Mouse (Mus musculus) liver, adult 2 months (tissue): ENCODE data around the gene Txn2. TPM values are rescaled to one million over a fixed set of nuclear protein-coding genes. Genes with fewer than 3 reads are reported as not detected.

ENCODE experiments used
- DNase-seq: peaks from one replicate; pipeline ENCODE4 v3.0.0-alpha.2; 2011; ENCODE audit warnings: low read depth, low spot score; ENCODE audit errors: extremely low read depth
- H3K27ac ChIP-seq: fragments of 200-500 bp; replicated peaks from 2 replicates; pipeline ENCODE4 v1.5.1; 2012; ENCODE audit warnings: low read depth, mild to moderate bottlenecking, control low read depth, inconsistent platforms, low read length; ENCODE audit not compliant: insufficient read depth
- H3K27me3 ChIP-seq: fragments of 200-500 bp; 2 replicates; pipeline ENCODE4 v1.6.1; 2012; ENCODE audit warnings: mild to moderate bottlenecking, moderate library complexity, low read length, inconsistent platforms; ENCODE audit not compliant: control insufficient read depth, insufficient read depth
- H3K36me3 ChIP-seq: fragments of 200-500 bp; 2 replicates; pipeline ENCODE4 v1.6.1; 2012; ENCODE audit warnings: low read length, inconsistent platforms; ENCODE audit not compliant: control insufficient read depth, insufficient read depth
- H3K4me1 ChIP-seq: fragments of 200-500 bp; 2 replicates; pipeline ENCODE4 v1.6.1; 2011; ENCODE audit warnings: low read length; ENCODE audit not compliant: control insufficient read depth, insufficient read depth
- H3K4me3 ChIP-seq: fragments of 200-500 bp; 2 replicates; pipeline ENCODE4 v1.5.1; 2011; ENCODE audit warnings: low read depth, mild to moderate bottlenecking, control low read depth, low read length, moderate library complexity; ENCODE audit not compliant: insufficient read depth
- H3K79me2 ChIP-seq: fragments of 200-500 bp; 2 replicates; pipeline ENCODE4 v1.6.1; 2012; ENCODE audit warnings: inconsistent platforms, mild to moderate bottlenecking, low read length, moderate library complexity; ENCODE audit not compliant: control insufficient read depth, insufficient read depth
- H3K9ac ChIP-seq: fragments of 200-500 bp; 2 replicates; pipeline ENCODE4 v1.6.1; 2012; ENCODE audit warnings: low read depth, mild to moderate bottlenecking, control low read depth, inconsistent platforms, low read length
- CTCF ChIP-seq: fragments of 200-500 bp; IDR thresholded peaks from 2 replicates; pipeline ENCODE4 v1.5.1; 2011; ENCODE audit warnings: low read depth, low read length, control low read depth
- POLR2A ChIP-seq: fragments of 200-500 bp; IDR thresholded peaks from 2 replicates; pipeline ENCODE4 v1.6.1; 2011; ENCODE audit warnings: low read length, control low read depth; ENCODE audit not compliant: insufficient read depth; ENCODE audit errors: extremely low read depth
- WGBS: fragments of 180-500 bp; shearing (Covaris S2); methylation state at CpG from one replicate; pipeline ENCODE4 v1.1.7; 2018; 5-methylcytosine and 5-hydroxymethylcytosine counted together
- polyA plus RNA-seq: library from polyadenylated mRNA; depleted of rRNA; stranded (reverse); fragments of >200 nt; gene quantifications from 2 replicates; pipeline ENCODE4 v1.2.3, GENCODE M21; 2012
- total RNA-seq: library from RNA; depleted of rRNA; stranded (reverse); fragments of >200 nt; gene quantifications from 2 replicates; pipeline ENCODE4 v1.2.3, GENCODE M21; 2014

Gene Txn2
- total and polyA plus RNA-seq, 2 experiments, result 85.3 to 448 TPM

DNA sequence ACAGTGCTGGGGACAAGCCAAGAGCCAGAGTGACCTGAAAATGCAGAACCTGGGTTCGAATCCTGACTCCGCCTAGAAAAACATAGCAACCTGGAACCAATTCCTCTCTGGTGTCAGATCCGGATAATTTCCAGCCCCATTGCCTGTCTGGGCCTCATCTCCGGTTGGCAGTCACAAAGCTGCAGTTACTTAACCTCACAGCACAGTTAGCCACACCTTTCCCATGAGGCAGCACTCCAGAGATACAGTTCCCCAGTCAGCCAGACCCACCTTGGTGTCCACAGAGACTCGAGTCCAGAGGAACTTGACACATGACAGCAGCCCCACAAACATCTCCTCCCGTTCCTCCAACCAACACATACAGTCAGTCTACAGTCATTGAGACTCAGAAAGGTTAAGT, 43.6 kb downstream of the Txn2 start:
- Histone ChIP-seq H3K27me3 (no peaks in the 10 kb centered on the region), H3K9ac (no peak overlapping the region), H3K36me3 (no peaks in the 10 kb centered on the region), H3K79me2 (no peaks in the 10 kb centered on the region), H3K27ac (no peak overlapping the region), H3K4me1 (peaks cover 4% of the 10 kb centered on the region), H3K4me3 (no peak overlapping the region)
- no peak for DNase-seq
- WGBS, result 61% methylated on average over 6 of the region's 6 CpGs
- TF ChIP-seq CTCF, result no peak
- TF ChIP-seq POLR2A, result no peak

DNA sequence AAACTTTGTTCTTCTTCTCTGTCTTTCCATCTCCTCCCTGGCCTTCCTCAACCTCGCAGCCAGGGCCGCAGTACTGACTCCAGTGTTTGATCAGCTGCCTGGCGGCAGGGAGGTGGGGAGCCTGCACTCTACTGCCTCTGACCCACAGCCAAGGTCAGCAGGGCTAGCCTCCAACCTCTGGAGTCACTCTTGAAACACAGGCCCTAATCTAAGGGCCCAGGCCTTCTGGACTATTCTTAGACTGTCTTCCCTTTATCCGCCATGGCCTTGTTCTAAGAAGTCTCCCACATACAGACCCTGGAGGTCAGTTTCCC, 45.2 kb downstream of the Txn2 start:
- Histone ChIP-seq H3K9ac (no peak overlapping the region), H3K36me3 (no peaks in the 10 kb centered on the region), H3K27me3 (no peaks in the 10 kb centered on the region), H3K4me1 (peaks cover 4% of the 10 kb centered on the region), H3K27ac (peak overlapping the region; percentile 42; the same call in 1 of the 2 replicates), H3K4me3 (no peak overlapping the region), H3K79me2 (no peaks in the 10 kb centered on the region)
- 35% methylated on average over 4 of the region's 4 CpGs for WGBS
- DNase-seq, result peak; percentile 13
- TF ChIP-seq POLR2A, result no peak
- no peak for TF ChIP-seq CTCF

DNA sequence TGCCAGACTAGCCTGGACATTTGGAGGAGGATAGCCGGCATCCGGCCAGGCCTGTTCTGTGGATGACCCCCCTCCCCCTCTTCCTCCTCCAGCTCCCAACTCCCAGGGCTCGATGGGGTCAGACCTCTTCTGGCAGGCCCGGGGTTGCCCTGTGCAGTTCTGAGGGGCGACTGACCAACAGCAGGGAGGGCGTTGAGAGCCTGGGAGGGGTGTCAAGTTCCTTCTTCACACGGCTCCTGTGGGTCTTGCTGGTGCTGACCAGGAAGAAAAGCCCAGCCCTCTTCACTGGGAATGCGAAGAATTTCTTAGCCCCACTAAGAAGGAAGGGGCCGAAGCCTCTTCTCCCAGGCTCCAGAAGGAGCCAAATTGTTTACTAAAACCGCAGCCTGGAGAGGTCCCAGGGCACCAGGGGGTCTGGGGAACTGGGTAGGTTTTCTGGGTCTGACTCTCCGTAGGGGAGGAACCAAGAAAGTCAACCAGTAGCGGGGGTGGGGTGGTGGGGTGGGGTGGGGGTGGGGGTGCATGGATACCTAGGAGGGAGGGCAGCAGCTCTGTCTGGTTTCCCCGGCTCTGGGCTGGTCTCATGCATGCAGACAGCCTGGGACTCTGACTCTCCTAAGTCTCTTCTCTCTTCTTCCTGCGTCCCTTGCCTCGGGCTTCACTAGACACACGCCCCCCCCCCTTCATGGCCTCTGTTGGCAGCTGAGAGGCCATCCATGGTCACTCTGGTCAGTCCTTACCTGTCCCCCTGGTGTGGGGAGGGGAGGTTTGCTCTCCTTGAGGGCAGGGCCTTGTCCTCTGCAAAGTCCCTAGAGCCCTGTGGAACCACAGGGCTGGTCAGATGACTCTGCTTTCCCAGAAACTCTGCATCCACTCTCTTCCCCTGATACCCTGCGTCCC, 45.8 kb downstream of the Txn2 start:
- DNase-seq, result peak; percentile 28
- TF ChIP-seq CTCF (no peak), POLR2A (no peak)
- Histone ChIP-seq H3K4me3 (no peak overlapping the region), H3K4me1 (peaks cover 4% of the 10 kb centered on the region), H3K27ac (peak overlapping the region; percentile 42; the same call in 1 of the 2 replicates), H3K9ac (no peak overlapping the region), H3K36me3 (no peaks in the 10 kb centered on the region), H3K79me2 (no peaks in the 10 kb centered on the region), H3K27me3 (no peaks in the 10 kb centered on the region)
- 69% methylated on average over 15 of the region's 17 CpGs for WGBS

DNA sequence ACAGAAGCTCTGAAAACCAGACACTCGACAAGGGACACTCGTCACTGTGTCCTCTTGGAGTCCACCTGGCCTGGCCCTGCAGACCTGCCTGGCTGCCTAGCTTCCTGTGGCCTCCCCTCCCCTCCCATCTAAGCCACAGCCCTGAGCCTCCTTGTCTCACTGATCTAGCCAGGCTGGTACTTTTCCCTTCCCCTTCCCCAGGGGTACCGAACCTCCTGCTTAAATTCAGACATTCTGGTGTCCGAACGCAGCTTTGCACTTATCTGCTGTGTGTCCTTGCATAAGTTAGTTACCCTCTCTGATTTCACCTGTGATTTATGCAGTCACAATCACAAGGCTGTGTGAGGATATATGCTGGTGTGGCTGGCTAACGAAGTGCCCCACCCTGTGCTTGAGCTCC, 46.5 kb downstream of the Txn2 start:
- Histone ChIP-seq H3K9ac (no peak overlapping the region), H3K79me2 (no peaks in the 10 kb centered on the region), H3K27me3 (no peaks in the 10 kb centered on the region), H3K4me3 (no peak overlapping the region), H3K4me1 (peaks cover 4% of the 10 kb centered on the region), H3K36me3 (no peaks in the 10 kb centered on the region), H3K27ac (no peak overlapping the region)
- 92% methylated on average over 6 of the region's 6 CpGs for WGBS
- TF ChIP-seq POLR2A (no peak), CTCF (no peak)
- no peak for DNase-seq

DNA sequence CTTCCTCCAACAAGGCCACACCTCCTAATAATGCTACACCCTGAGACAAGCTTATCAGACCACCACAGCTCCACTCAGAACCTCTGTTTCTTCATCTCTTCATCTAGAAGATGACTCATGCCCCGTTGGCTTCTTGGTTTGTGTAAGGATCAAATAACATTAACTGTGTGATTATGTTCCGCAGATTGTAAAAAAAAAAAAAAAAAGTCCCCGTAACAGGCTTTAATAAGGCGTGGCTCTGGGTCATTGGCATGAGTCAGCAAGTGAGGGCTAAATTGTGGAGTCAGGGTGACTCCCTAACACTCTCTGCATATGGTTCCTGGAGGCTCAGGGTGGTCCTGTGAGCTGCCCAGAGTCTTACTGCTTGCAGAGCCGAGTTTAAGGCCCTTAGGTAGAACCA, 47.1 kb downstream of the Txn2 start:
- Histone ChIP-seq H3K36me3 (no peaks in the 10 kb centered on the region), H3K9ac (no peak overlapping the region), H3K4me3 (no peak overlapping the region), H3K27ac (no peak overlapping the region), H3K27me3 (no peaks in the 10 kb centered on the region), H3K4me1 (peaks cover 4% of the 10 kb centered on the region), H3K79me2 (no peaks in the 10 kb centered on the region)
- 83% methylated on average over 5 of the region's 5 CpGs for WGBS
- DNase-seq, result no peak
- TF ChIP-seq POLR2A (no peak), CTCF (no peak)

DNA sequence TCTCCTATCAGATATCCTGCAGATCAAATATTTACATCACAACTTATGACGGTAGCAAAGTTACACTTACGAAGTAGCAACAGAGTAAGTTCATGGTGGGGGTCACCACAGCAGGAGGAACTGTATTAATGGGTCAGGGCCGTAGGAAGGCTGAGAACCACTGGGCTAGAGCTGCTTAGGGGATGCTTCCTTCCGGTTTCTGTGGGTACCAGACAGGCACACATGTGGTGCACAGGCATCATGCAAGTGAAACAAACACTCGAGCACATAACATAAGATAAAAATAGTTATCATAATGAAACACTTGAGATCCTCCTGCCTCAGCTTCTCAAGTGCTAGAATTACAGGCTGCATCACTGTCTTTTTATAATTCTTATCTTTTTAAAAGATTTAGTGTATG, 48.1 kb downstream of the Txn2 start:
- no peak overlapping the region for H3K27ac ChIP-seq
- H3K4me3 ChIP-seq, result no peak overlapping the region
- H3K79me2 ChIP-seq, result no peaks in the 10 kb centered on the region
- DNase-seq, result no peak
- TF ChIP-seq CTCF, result no peak
- TF ChIP-seq POLR2A, result no peak
- no peak overlapping the region for H3K9ac ChIP-seq
- H3K36me3 ChIP-seq, result no peaks in the 10 kb centered on the region
- no peaks in the 10 kb centered on the region for H3K4me1 ChIP-seq
- H3K27me3 ChIP-seq, result no peaks in the 10 kb centered on the region
- WGBS, result 84% methylated on average over 5 of the region's 5 CpGs
